Mouse (Mus musculus): Measurements from ENCODE around the gene Uhrf2.

GRCm38 (mm10) chr19:30097039-30097438 is 66.7 kb downstream of the Uhrf2 start:
- TF ChIP-seq UBTF (IDR thresholded peaks at IDR 0.05; ENCODE audit: low read depth, low read length) (no peak), USF1 (IDR thresholded peaks at IDR 0.05; ENCODE audit: low read depth, low read length) (no peak), TCF12 (IDR thresholded peaks at IDR 0.05; ENCODE audit: low read depth, low read length) (no peak), CHD2 (IDR thresholded peaks at IDR 0.05; ENCODE audit: low read length) (no peak), MAX (IDR thresholded peaks at IDR 0.05; ENCODE audit: low read length) (no peak), ETS1 (conservative IDR thresholded peaks at IDR 0.05; ENCODE audit: low read depth, low read length) (no peak), CTCF (conservative IDR thresholded peaks at IDR 0.05 in 1 of 2, IDR thresholded peaks at IDR 0.05 in 1 of 2; ENCODE audit: low read depth in 2 of 2, low read length in 2 of 2) (no peak), MXI1 (IDR thresholded peaks at IDR 0.05; ENCODE audit: low read depth, low read length) (no peak), RAD21 (IDR thresholded peaks at IDR 0.05; ENCODE audit: low read depth, low read length) (no peak), E2F4 (IDR thresholded peaks at IDR 0.05; ENCODE audit: insufficient replicate concordance, low read depth, low read length) (no peak), ELF1 (IDR thresholded peaks at IDR 0.05; ENCODE audit: low read depth, low read length) (no peak)
